Mouse (Mus musculus) embryonic fibroblast, embryonic 13.5 days (primary cell): Measurements from ENCODE around the gene Mill2. TPM values are rescaled to one million over a fixed set of nuclear protein-coding genes. Genes with fewer than 3 reads are reported as not detected.

ENCODE experiments used
- H3K27ac ChIP-seq: 2 replicates; pipeline ENCODE4 v1.5.1; 2012; ENCODE audit warnings: low read length, control low read depth, inconsistent platforms; ENCODE audit not compliant: insufficient read depth
- H3K4me1 ChIP-seq: 2 replicates; pipeline ENCODE4 v1.6.1; 2011; ENCODE audit warnings: low read length; ENCODE audit not compliant: control insufficient read depth, insufficient read depth
- H3K4me3 ChIP-seq: 2 replicates; pipeline ENCODE4 v1.5.1; 2011; ENCODE audit warnings: mild to moderate bottlenecking, control low read depth, low read length; ENCODE audit not compliant: insufficient read depth
- CTCF ChIP-seq: IDR thresholded peaks from 2 replicates; pipeline ENCODE4 v1.5.1; 2011; ENCODE audit warnings: mild to moderate bottlenecking, control low read depth, low read length, moderate library complexity, borderline replicate concordance; ENCODE audit not compliant: insufficient read depth
- POLR2A ChIP-seq: IDR thresholded peaks from 2 replicates; pipeline ENCODE4 v1.6.1; 2011; ENCODE audit warnings: low read depth, mild to moderate bottlenecking, control low read depth, low read length, moderate library complexity
- polyA plus RNA-seq: library from polyadenylated mRNA; stranded (reverse); fragments of >200 nt; gene quantifications from 2 replicates; pipeline ENCODE4 v1.2.4, GENCODE M21; 2011; ENCODE audit warnings: low read depth; ENCODE audit not compliant: missing spikeins, insufficient read length

The Mill2 gene
- polyA plus RNA-seq, 1 experiment = 3.0 TPM

- H3K27ac ChIP-seq = no peak overlapping the region
- peak overlapping the region; percentile 11 for H3K4me3 ChIP-seq
- TF ChIP-seq CTCF = peak; percentile 81; the same call in 1 of the 2 replicates
- TF ChIP-seq POLR2A = peak; percentile 42
- H3K4me1 ChIP-seq = no peaks in the 10 kb centered on the region
These were observed 33.5 kb downstream of the Mill2 start for GRCm38 (mm10) chr7:18873253-18873652.

- Histone ChIP-seq H3K4me3 (no peak overlapping the region), H3K27ac (no peak overlapping the region), H3K4me1 (no peaks in the 10 kb centered on the region)
- no peak for TF ChIP-seq POLR2A
- no peak for TF ChIP-seq CTCF
These were observed 35.6 kb downstream of the Mill2 start for GRCm38 (mm10) chr7:18875372-18875771.

DNA sequence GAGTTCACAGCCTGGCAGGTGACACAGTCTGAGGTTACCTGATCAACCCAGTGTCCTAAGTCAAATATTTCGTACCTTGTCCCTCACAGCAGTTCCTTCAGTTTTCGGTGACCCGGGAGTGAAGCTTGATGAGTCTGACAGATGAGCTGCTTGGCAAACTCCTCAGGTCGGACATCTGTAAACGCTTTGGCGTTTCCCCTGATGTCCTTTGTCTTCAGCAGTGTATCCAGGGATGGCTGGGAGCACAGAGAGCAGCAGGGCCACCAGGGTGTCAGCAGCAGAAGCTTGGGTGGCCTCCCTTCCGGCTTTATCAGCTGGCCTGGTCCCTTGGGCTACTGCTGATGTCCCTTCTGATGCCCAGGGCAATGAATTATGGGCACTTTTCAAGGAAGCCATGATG lies 38.9 kb downstream of the Mill2 start:
- Histone ChIP-seq H3K27ac (no peak overlapping the region), H3K4me3 (no peak overlapping the region), H3K4me1 (no peaks in the 10 kb centered on the region)
- TF ChIP-seq POLR2A (no peak), CTCF (no peak)

GRCm38 (mm10) chr7:18883991-18884744 lies 44.4 kb downstream of the Mill2 start:
- no peak overlapping the region for H3K27ac ChIP-seq

DNA sequence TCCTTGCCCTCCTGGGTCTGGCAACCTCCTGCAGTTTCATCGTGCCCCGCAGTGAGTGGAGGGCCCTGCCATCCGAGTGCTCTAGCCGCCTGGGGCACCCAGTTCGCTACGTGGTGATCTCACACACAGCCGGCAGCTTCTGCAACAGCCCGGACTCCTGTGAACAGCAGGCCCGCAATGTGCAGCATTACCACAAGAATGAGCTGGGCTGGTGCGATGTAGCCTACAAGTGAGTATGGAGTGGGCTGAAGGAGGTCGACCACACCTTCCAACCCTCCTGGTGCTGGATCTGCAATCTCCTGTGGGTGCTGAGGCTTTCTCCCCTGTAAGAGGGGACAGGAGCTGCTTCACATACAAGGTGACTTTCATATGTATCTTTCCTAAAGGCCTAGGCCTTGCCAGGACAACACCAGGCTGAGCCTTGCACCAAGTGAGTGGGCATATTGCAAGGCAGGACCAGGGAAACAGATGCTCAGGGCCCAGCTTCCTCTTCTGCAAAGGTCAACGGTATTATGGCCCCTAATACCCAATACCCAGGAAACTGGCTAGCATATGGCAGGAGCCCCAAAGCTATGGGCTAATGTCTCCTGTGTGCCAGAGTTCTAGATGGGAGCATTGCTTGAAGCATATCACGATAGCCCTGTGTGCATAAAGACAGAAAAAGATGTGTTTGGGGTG lies 45.1 kb downstream of the Mill2 start:
- TF ChIP-seq CTCF = no peak
- TF ChIP-seq POLR2A = no peak
- Histone ChIP-seq H3K4me3 (no peak overlapping the region), H3K27ac (no peak overlapping the region), H3K4me1 (no peaks in the 10 kb centered on the region)

More at GRCm38 (mm10) chr7:18883991-18884744, 44.4 kb downstream of the Mill2 start:
- no peaks in the 10 kb centered on the region for H3K4me1 ChIP-seq
- TF ChIP-seq CTCF (no peak), POLR2A (no peak)
- H3K4me3 ChIP-seq = no peak overlapping the region

DNA sequence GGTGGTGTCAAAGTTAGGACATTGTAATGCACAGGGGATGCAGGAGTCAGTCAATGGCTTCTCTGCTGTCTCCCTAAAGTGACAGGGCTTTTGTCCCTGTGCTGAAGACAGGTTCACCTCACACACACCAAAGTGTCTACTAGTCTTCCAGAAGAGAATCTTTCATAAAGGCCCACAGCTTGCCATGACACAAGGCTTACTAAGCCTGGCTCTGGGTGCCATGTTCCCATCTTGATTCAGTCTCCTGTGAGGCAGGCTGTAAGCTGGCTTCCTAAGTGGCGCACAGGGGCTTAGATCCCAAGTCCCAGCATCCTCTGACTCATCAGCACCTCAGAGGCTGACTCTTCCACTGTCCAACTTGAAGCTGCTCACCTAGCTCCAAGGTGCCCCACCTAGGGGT lies 47.2 kb downstream of the Mill2 start:
- H3K4me3 ChIP-seq = no peak overlapping the region
- no peak overlapping the region for H3K27ac ChIP-seq
- TF ChIP-seq POLR2A (no peak), CTCF (no peak)
- no peaks in the 10 kb centered on the region for H3K4me1 ChIP-seq

- no peak for TF ChIP-seq CTCF
- TF ChIP-seq POLR2A = no peak
- Histone ChIP-seq H3K4me1 (no peaks in the 10 kb centered on the region), H3K4me3 (no peak overlapping the region), H3K27ac (no peak overlapping the region)
These were observed 51.1 kb downstream of the Mill2 start for GRCm38 (mm10) chr7:18890848-18891247.

- TF ChIP-seq POLR2A = no peak
- TF ChIP-seq CTCF = peak; percentile 84
- H3K27ac ChIP-seq = no peak overlapping the region
- H3K4me3 ChIP-seq = peak overlapping the region; percentile 25; the same call in 1 of the 2 replicates
- H3K4me1 ChIP-seq = no peaks in the 10 kb centered on the region
These were observed 52.3 kb downstream of the Mill2 start for GRCm38 (mm10) chr7:18891872-18892599.

DNA sequence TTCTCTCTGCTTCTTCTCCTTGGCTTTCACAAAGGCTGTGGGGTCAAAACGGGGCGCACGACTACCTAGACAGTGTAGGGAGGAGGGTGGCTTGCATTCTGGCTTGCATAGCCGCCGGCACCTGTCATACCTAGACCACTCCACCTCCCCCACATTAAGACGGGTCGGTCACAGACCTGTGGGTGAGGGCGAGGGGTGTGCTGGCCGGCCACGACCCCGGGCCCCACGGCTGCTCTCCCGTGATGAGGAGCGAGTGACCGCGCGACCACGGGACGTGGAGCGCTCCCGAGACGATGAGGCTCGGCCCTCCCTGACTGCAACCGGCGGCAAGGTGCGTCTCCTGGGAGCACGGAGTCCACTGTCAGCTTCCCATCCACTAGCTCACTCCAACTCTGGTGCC lies 53.2 kb downstream of the Mill2 start:
- no peak overlapping the region for H3K27ac ChIP-seq
- no peak overlapping the region for H3K4me3 ChIP-seq
- no peaks in the 10 kb centered on the region for H3K4me1 ChIP-seq
- TF ChIP-seq POLR2A (no peak), CTCF (no peak)
